Mouse (Mus musculus): ENCODE measurements around the gene Gm6408. TPM values are rescaled to one million over a fixed set of nuclear protein-coding genes. Genes with fewer than 3 reads are reported as not detected.
"Not testable (repeated sequence)": the region's sequence is repeated elsewhere in the genome, so short reads cannot be mapped to it uniquely, and the experiment has no call there.

Gene Gm6408
- polyA plus RNA-seq, 1 experiment, result not detected

DNA sequence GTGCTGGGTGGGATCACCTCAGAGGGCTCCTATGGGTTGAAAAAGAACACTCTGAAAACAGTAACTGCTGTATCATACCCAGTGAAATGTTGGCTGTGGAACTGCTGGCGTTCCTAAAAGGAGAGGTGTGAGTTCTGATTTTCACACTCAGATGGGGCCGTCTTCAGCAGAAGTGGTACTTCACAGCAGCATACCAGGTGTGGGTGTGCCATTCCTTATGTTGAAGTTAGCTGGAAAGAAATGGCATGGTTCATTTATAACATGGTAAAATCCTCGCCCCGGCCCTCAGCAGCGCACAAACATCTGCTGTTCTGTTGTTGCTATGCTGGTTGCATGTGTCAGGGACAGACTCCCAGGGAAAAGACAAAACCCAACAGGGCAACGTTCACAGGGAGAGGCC lies 28.2 kb upstream of the Gm6408 start:
- TF ChIP-seq POLR2A (IDR thresholded peaks at IDR 0.05; ENCODE audit: insufficient read depth, low read depth, low read length) (no peak), CTCF (IDR thresholded peaks at IDR 0.05; ENCODE audit: insufficient read depth, low read depth, low read length) (no peak)
- no peak overlapping the region for H3K4me3 ChIP-seq (ENCODE audit: insufficient read depth, low read depth, low read length)
- no peaks in the 10 kb centered on the region for H3K4me1 ChIP-seq (ENCODE audit: control insufficient read depth, insufficient read depth, low read length)
- WGBS, result 90% methylated on average over 6 of the region's 6 CpGs
- no peak overlapping the region for H3K27ac ChIP-seq (ENCODE audit: insufficient read depth, low read depth, low read length)

DNA sequence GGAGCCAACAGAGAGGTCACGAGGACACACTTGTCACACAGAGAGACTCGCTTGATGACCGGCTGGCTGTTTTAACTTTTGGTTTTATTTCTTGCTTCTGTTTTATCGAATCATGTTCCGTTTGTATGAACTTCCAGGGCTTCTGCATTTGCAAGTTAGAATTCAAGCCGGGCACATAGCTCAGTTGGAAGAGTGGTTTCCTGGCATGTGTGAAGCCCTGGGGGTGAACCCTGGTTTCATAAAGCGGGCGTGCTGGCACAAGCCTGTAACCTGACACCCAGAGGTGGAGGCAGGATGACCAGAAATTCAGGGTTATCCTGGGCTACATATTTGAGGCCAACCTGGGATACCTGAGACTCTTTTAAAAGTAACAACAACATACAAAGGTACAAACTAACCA lies 20.2 kb upstream of the Gm6408 start:
- TF ChIP-seq CTCF (IDR thresholded peaks at IDR 0.05; ENCODE audit: insufficient read depth, low read depth, low read length) (no peak), POLR2A (IDR thresholded peaks at IDR 0.05; ENCODE audit: insufficient read depth, low read depth, low read length) (no peak)
- H3K4me3 ChIP-seq (ENCODE audit: insufficient read depth, low read depth, low read length), result no peak overlapping the region
- H3K4me1 ChIP-seq (ENCODE audit: control insufficient read depth, insufficient read depth, low read length), result no peaks in the 10 kb centered on the region
- WGBS, result 88% methylated on average over 8 of the region's 8 CpGs
- no peak overlapping the region for H3K27ac ChIP-seq (ENCODE audit: insufficient read depth, low read depth, low read length)

- H3K4me3 ChIP-seq (ENCODE audit: insufficient read depth, low read depth, low read length), result no peak overlapping the region
- TF ChIP-seq CTCF (IDR thresholded peaks at IDR 0.05; ENCODE audit: insufficient read depth, low read depth, low read length) (no peak), POLR2A (IDR thresholded peaks at IDR 0.05; ENCODE audit: insufficient read depth, low read depth, low read length) (no peak)
- WGBS, result 94% methylated on average over 19 of the region's 19 CpGs
- H3K27ac ChIP-seq (ENCODE audit: insufficient read depth, low read depth, low read length), result no peak overlapping the region
- H3K4me1 ChIP-seq (ENCODE audit: control insufficient read depth, insufficient read depth, low read length), result no peaks in the 10 kb centered on the region
Observed at GRCm38 (mm10) chr5:146466663-146467062, 15.1 kb upstream of the Gm6408 start.

DNA sequence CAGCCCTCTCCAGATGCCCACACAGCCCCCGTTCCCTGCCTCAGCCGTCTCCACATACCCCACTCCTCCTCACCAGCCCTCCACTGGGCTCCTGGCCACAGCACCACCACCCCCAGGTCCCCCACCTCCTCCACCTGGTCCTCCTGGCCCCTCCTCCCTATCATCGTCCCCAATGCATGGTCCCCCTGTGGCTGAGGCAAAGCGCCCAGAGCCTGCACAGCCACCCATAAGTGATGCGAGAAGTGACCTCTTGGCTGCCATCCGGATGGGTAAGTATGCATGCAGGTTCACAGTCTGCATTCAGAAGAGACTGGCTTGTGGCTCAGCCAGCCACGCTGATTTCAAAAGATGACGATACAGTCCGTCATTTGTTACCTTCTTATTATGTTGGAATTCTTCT lies 13.5 kb upstream of the Gm6408 start:
- H3K27ac ChIP-seq (ENCODE audit: insufficient read depth, low read depth, low read length), result no peak overlapping the region

GRCm38 (mm10) chr5:146470821-146471220 lies 10.9 kb upstream of the Gm6408 start:
- TF ChIP-seq CTCF (IDR thresholded peaks at IDR 0.05; ENCODE audit: insufficient read depth, low read depth, low read length), result no peak
- TF ChIP-seq POLR2A (IDR thresholded peaks at IDR 0.05; ENCODE audit: insufficient read depth, low read depth, low read length), result no peak
- Histone ChIP-seq H3K4me3 (ENCODE audit: insufficient read depth, low read depth, low read length) (no peak overlapping the region), H3K27ac (ENCODE audit: insufficient read depth, low read depth, low read length) (no peak overlapping the region), H3K4me1 (ENCODE audit: control insufficient read depth, insufficient read depth, low read length) (no peaks in the 10 kb centered on the region)
- 91% methylated on average over 9 of the region's 9 CpGs for WGBS

More for the DNA sequence above, 13.5 kb upstream of the Gm6408 start:
- Histone ChIP-seq H3K4me3 (ENCODE audit: insufficient read depth, low read depth, low read length) (no peak overlapping the region), H3K4me1 (ENCODE audit: control insufficient read depth, insufficient read depth, low read length) (no peaks in the 10 kb centered on the region)
- TF ChIP-seq POLR2A (IDR thresholded peaks at IDR 0.05; ENCODE audit: insufficient read depth, low read depth, low read length), result no peak
- TF ChIP-seq CTCF (IDR thresholded peaks at IDR 0.05; ENCODE audit: insufficient read depth, low read depth, low read length), result no peak
- whole genome bisulfite sequencing, result 79% methylated on average over 9 of the region's 9 CpGs

DNA sequence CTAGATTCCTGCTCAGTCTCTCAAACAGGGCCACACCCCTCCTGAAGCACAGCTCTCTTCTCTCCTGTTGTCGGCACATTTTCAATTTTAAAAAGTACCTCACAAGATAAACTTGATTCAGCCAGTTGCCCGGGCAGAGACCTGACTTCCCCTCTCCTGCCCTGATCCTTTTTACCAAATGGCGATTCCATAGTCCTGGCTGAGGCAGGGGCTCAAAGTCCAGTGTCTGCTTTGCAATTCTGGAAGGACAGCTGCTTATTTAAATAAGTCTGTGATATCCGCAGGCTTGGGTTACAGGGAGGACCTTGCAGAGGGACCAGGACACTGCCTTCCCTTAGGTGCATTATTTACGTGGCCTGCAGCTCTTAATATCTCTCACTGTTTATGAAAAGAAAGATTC lies 10.5 kb upstream of the Gm6408 start:
- Histone ChIP-seq H3K4me1 (ENCODE audit: control insufficient read depth, insufficient read depth, low read length) (no peaks in the 10 kb centered on the region), H3K4me3 (ENCODE audit: insufficient read depth, low read depth, low read length) (no peak overlapping the region), H3K27ac (ENCODE audit: insufficient read depth, low read depth, low read length) (no peak overlapping the region)
- 89% methylated on average over 5 of the region's 5 CpGs for WGBS
- no peak for TF ChIP-seq POLR2A (IDR thresholded peaks at IDR 0.05; ENCODE audit: insufficient read depth, low read depth, low read length)
- no peak for TF ChIP-seq CTCF (IDR thresholded peaks at IDR 0.05; ENCODE audit: insufficient read depth, low read depth, low read length)

DNA sequence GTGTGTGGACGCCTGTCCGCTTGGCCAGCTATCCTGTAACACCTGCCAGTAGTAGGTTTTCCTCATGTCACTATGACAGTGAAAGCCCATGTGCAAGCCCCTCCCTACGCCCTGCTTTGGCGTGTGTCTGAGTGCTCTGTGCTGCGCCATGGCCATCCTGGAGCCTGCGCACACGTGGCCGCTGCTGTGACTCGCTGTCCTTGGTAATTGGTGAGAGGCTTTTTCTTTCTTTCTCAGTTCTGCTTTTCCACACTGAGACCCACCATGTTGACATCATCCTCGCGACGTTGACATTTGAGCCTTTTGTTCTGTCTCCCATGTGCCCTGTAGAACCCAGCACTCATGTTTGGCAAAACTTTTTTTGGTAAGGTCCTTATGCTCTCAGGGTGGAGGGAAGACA lies 9.9 kb upstream of the Gm6408 start:
- 93% methylated on average over 12 of the region's 12 CpGs for WGBS
- TF ChIP-seq POLR2A (IDR thresholded peaks at IDR 0.05; ENCODE audit: insufficient read depth, low read depth, low read length) (no peak), CTCF (IDR thresholded peaks at IDR 0.05; ENCODE audit: insufficient read depth, low read depth, low read length) (no peak)
- no peak overlapping the region for H3K4me3 ChIP-seq (ENCODE audit: insufficient read depth, low read depth, low read length)
- no peaks in the 10 kb centered on the region for H3K4me1 ChIP-seq (ENCODE audit: control insufficient read depth, insufficient read depth, low read length)
- H3K27ac ChIP-seq (ENCODE audit: insufficient read depth, low read depth, low read length), result no peak overlapping the region

- not testable (repeated sequence) for H3K4me3 ChIP-seq (ENCODE audit: insufficient read depth, low read depth, low read length); H3K27ac ChIP-seq (ENCODE audit: insufficient read depth, low read depth, low read length); H3K4me1 ChIP-seq (ENCODE audit: control insufficient read depth, insufficient read depth, low read length)
- WGBS, result 9% methylated on average over 4 of the region's 4 CpGs
Observed at GRCm38 (mm10) chr5:146479564-146479963, 2.2 kb upstream of the Gm6408 start.

GRCm38 (mm10) chr5:146488959-146489358 lies 7.2 kb downstream of the Gm6408 start:
- not testable (repeated sequence) for H3K4me1 ChIP-seq (ENCODE audit: control insufficient read depth, insufficient read depth, low read length); H3K27ac ChIP-seq (ENCODE audit: insufficient read depth, low read depth, low read length); H3K4me3 ChIP-seq (ENCODE audit: insufficient read depth, low read depth, low read length)
- 22% methylated on average over 3 of the region's 4 CpGs for WGBS

GRCm38 (mm10) chr5:146491063-146491462 lies 9.3 kb downstream of the Gm6408 start, which contains the start of gene Gm6370:
TSS of gene Gm6370 (plus strand) at chr5:146491363.
- H3K27ac ChIP-seq (ENCODE audit: insufficient read depth, low read depth, low read length); H3K4me1 ChIP-seq (ENCODE audit: control insufficient read depth, insufficient read depth, low read length): not testable (repeated sequence)
- WGBS, result no CpG with 5 or more reads among the region's 5 CpGs

DNA sequence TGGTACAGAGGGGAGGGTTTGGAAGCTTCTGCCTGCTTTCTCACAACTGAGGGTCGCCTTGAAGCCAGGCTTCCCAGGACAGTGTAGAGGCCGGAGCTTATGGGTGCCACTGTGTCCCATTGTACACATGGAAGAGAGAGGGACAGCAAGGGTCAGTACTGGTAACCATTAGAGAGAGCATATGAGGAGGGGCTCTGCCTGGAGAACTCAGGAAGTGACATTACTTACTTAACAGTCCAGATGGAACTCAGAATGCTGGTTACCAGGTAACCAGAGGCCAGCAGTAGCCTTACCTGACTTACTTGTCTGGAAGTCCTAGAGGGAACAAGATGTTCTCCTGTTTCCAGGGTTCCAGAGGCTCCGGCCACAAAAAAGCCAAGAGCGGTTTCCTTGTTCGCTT lies 20.3 kb downstream of the Gm6408 start, which contains the start of gene 4930449I24Rik:
Gene 4930449I24Rik (plus strand): TSS at position 301 of the 400 bp plus-strand sequence.
- not testable (repeated sequence) for H3K27ac ChIP-seq (ENCODE audit: insufficient read depth, low read depth, low read length); H3K4me1 ChIP-seq (ENCODE audit: control insufficient read depth, insufficient read depth, low read length); H3K4me3 ChIP-seq (ENCODE audit: insufficient read depth, low read depth, low read length)
- WGBS, result no CpG with 5 or more reads among the region's 5 CpGs

More at GRCm38 (mm10) chr5:146491063-146491462, 9.3 kb downstream of the Gm6408 start, which contains the start of gene Gm6370:
- H3K4me3 ChIP-seq (ENCODE audit: insufficient read depth, low read depth, low read length), result not testable (repeated sequence)

GRCm38 (mm10) chr5:146513823-146514222 lies 32.1 kb downstream of the Gm6408 start, which contains the start of gene Gm3402:
TSS of gene Gm3402 (plus strand) at chr5:146514123.
- WGBS, result 100% methylated on average over 1 of the region's 5 CpGs
- not testable (repeated sequence) for H3K4me3 ChIP-seq (ENCODE audit: insufficient read depth, low read depth, low read length); H3K27ac ChIP-seq (ENCODE audit: insufficient read depth, low read depth, low read length); H3K4me1 ChIP-seq (ENCODE audit: control insufficient read depth, insufficient read depth, low read length)

DNA sequence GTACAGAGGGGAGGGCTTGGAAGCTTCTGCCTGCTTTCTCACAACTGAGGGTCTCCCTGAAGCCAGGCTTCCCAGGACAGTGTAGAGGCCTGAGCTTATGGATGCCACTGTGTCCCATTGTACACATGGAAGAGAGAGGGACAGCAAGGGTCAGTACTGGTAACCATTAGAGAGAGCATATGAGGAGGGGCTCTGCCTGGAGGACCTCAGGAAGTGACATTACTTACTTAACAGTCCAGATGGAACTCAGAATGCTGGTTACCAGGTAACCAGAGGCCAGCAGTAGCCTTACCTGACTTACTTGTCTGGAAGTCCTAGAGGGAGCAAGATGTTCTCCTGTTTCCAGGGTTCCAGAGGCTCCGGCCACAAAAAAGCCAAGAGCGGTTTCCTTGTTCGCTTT lies 43.7 kb downstream of the Gm6408 start, which contains the start of gene Gm3404:
Gene Gm3404 (plus strand): TSS at position 301 of the 400 bp plus-strand sequence.
- not testable (repeated sequence) for H3K27ac ChIP-seq (ENCODE audit: insufficient read depth, low read depth, low read length); H3K4me3 ChIP-seq (ENCODE audit: insufficient read depth, low read depth, low read length); H3K4me1 ChIP-seq (ENCODE audit: control insufficient read depth, insufficient read depth, low read length)
- WGBS, result 92% methylated on average over 3 of the region's 3 CpGs

Measured in olfactory bulb, adult 2 months (tissue).